Mouse (Mus musculus) brain, adult 2 months (tissue): ENCODE data around the gene Itpr2.

ENCODE experiments used
- DNase-seq: peaks from one replicate; pipeline ENCODE4 v3.0.0; 2011; ENCODE audit warnings: low read depth, low spot score

The Itpr2 gene

DNA sequence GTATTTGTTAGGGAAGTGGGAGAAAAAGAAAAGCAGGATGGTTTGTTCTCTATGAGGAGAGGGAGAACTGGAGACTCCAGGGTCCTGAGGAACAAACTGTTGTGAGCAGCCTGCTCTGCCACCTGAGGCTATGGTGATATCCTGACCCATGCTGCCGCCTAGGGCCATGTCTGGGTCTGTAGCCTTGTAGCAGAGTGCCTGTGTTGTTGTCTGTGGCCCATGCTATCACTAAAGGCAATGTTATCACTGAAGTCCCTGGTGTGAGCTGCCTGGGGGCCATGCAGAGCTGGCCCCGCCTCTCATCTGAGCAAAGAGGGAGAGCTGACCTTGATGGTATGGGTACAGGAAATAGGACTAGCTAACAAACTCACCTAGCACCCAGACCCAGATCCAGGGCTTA, 7.9 kb upstream of the Itpr2 start:
- no peak for DNase-seq

DNA sequence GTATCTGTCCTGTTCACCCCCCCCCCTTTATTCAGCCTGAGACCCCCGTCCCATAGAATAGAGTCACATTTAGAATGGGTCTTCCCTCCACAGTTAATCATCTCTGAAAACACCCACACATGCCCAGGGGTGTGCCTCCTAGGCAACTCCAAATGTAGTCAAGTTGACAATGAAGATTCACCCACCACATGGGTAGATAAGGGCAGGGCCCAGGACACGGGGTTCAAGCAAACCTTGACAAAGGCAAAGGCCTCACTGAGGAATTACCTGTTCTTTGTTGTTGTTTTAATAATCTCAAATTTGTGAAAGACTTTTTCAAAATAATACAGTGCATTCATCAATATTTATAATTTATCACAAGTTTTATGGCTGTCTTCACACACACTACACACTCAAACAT, 2.4 kb upstream of the Itpr2 start:
- no peak for DNase-seq

DNA sequence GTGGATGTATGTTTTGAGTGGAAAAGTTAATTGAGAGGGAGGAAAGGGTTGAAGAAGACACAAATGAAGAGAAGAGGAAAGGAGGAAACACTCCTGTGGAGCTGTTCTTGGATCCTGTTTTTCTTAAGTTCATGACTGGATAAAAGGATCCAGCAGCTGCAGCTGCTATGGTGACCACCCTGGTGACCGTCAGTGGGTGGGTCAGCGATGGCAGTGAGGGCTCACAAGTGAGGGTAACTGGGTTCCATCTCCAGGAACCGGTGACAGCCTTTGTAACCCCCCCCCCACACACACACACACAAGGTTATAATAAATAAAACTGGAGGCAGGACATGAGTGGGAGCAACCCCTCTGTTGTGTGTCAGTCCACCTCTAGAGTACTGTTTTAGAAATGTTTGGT, 833 bp upstream of the Itpr2 start:
- DNase-seq = no peak

DNA sequence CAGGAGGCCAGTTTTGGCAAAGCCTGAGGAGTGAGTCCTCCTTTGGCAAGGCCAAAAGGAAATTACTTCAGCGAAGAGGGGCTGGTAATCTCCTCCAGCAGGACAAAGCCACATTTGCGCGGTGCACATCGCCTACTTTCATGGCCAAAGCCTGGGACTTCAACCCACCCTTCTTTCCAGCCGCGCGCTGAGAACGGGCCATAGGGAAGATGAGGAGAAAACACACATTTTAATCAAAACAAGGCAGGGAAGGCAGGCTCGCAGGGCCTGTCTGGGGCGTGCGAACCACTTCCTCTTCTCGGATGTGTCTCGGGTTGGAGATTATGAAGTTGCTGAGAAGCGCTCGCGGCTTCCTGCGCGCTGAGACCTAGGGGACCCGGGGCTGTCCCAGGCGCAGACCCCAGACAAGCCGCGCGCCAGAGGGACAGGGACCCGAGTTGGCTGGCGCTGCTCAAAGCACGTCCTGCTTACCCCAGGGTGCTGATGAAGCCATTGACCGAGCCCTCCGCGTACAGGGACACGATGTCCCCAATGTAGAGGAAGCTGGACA, 632 bp downstream of the Itpr2 start:
- peak; percentile 16 for DNase-seq

DNA sequence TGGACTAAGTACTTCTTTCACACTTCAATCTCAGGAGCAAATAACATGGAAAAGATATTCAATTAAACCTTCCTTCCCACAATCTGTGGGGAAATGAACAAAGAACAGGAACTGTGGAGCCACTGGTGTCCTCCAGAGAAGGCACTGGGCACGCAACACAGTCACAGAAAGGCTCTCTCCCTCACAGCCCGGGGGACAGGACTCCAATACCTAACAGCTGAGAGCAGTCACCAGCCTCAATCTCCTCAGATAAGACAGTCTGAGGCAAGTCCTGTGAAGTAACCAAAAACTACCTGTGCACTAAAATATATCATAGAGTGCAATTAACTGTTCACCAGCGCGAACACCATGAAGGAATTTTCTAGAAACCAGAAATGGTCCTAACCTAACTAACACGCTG, 1.3 kb downstream of the Itpr2 start:
- DNase-seq = no peak

DNA sequence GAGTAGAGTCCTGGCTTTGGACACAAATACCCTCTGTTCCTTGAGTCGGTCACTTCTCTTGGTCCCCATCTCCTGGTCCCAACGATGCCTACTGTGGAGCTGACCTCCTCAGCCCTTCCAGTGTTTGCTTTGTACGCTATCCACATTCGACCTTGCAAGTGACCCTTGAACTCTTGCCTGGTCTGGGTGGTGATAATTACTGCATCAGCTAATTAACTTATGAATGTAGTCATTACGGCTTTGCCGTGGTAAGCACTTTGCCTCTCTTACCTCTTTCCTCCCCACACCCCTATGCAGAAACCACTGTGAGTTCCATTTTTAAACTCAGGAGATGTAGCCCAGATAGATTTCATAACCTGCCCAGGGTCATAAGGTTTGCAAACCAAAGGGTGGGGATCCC, 1.8 kb downstream of the Itpr2 start:
- no peak for DNase-seq

DNA sequence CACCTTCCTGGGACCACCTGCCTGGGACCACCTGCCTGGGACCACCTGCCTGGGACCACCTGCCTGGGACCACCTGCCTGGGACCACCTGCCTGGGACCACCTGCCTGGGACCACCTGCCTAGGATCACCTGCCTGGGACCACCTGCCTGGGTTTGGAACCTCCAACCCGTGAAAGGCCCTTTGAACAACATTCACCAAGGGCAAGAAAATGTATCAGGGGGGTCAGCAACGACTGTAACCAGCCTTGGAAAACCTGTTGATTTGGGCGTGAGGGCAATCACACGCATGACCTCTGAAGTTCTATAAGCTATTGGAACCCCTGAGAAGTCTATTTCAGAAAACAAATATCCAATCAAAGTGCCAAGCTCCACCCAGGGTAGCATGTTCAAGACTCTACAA, 2.5 kb downstream of the Itpr2 start:
- DNase-seq = no peak

DNA sequence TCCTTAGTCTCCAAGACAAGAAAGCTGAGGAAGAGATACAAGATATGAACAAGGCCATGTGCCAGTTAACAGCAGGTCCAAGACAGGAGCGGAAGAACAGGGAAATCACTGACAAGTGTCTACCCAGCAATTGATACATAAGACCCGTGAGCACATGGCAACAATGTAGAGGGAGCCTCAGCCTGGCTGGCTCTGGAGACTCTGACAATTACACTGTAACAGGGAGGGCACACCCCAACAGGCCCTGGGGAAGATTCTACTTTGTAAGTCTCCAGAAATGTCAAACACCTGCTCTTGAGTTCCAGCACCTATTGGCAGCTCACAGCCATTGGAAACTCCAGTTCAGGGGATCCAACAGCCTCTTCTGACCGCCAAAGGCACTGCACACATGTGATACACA, 3.6 kb downstream of the Itpr2 start:
- no peak for DNase-seq

DNA sequence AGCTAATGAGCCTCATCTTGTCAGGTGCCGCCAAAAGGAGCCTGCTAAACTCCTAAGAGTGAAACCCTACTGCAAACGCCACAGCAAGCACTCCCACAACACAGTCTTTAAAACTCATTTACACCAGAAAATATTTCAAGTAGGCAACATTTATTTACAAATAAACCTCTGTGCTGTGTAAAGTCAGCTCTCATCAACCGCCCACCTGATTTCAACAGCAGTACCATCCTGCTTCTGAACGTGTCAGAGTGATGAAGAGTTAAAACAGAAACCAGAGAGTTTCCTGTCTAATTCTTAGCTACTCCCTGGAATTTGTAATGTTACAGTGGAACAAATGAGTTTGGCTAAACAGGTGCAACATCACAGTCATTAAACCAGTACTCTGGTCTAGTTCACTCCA, 4.2 kb downstream of the Itpr2 start:
- DNase-seq = no peak

DNA sequence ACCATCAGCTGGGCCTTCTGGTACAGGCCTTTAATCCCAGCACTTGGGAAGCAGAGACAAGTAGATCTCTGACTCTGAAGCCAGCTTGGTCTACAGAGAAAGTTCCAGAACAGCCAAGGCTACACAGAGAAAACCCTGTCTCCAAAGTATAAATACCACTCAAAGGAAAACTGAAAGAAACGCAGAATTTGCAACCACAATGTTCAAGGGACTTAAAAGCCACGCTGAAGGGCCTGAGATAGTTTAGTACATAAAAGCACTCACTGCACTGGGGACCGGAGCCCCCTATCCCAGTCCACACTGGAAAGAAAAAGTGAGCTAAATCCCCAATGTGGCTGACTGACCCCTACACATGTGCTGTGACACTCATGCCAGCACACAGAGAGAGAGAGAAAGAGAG, 4.6 kb downstream of the Itpr2 start:
- DNase-seq = no peak

DNA sequence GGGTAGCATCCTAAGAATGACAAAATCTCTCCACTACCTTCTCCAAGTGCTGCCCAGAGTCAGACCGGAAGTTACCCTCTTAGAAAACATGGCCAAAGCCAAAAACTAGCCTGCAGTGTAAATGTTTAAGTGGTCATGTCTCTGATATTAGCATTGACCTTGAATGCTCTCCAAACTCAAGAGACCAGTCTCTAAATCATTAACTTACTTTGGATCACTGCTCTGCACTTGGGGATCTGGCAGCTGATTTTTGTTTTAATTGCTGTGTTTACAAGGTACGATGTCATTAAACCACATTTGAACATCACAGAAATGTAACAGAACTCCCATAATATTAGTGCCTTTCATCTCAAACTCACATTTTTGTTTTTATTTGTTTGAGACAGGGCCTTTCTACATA, 10.3 kb downstream of the Itpr2 start:
- DNase-seq = no peak

DNA sequence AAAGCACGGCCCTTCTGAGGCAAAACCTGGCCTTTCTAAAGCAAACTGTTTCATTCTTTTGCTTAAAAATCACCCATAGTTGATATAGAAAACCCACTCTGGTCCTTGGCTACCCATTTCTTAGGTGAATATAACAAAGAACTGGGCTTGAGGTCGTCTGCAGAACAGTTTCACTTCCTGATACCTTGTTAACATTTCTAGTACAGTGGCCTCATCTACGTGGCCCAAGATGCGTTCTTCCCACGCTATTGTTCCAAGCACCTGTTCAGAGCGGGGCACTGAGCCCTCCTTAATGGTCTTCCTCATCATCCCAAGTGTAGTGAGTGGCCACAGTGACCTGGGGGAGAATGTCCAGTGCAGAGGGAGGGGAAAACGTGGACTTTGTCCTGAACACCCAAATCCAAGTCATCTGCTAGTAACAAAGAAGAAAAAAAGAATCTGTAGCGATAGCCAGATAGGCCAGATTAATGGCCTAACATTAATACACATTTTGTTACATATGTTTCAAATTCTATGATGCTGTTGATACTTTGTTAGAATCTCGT, 11.5 kb downstream of the Itpr2 start:
- no peak for DNase-seq

DNA sequence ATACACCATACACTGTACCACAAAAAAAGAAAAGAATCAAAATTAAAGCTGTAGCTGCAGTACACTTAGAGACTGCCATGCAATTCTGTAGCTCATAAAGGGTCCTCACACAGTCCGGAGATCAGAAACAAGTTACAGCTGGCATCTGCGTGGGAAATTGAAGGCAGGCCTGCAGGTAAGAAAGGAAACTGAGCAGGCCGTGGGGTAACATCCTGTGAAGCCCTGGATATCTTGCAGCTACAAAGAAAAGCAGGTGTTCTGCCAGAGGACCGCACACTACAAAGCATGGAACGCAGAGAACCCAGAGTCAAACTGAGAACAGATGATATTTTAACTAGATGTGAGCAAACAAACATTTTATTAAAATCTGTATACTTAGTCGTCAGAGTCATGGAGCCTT, 12.2 kb downstream of the Itpr2 start:
- no peak for DNase-seq

DNA sequence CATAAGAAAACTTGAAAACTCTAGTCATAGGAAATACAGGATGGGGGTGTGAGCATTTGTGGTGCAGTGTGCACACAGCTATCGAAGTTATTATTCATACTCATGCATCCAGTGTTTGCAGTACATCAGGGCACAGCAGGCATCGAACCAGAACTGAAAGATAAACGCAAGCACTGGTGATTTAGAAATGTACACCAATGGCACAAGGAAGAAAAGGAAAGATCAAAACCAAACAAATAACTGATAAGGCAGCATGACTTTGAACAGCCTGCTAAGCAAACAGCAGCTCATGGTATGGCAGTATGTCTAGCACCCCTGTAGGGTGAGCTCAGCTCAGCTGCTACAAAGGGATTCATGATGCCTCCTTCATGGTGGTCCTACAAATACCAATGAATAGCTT, 13.3 kb downstream of the Itpr2 start:
- no peak for DNase-seq

DNA sequence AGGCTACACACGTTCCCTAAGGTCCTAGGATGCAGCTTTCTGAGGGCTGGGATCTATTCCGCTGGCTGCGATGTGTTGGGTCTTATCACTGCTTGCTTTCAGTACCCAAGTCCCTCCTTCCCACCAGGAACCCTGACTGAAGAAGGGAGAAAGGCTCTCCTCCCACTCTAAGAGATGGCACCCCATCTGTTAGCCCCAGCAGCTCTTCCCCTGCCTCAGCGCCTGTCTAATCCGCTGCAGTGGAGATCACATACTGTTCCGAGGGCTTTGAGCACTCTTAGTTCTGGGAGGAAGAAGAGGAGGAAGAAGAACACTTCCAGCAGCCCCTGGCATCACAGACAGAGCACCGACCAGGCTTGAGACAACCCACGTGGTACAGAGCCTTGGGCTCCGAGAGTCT, 14.9 kb downstream of the Itpr2 start:
- DNase-seq = peak; percentile 42

DNA sequence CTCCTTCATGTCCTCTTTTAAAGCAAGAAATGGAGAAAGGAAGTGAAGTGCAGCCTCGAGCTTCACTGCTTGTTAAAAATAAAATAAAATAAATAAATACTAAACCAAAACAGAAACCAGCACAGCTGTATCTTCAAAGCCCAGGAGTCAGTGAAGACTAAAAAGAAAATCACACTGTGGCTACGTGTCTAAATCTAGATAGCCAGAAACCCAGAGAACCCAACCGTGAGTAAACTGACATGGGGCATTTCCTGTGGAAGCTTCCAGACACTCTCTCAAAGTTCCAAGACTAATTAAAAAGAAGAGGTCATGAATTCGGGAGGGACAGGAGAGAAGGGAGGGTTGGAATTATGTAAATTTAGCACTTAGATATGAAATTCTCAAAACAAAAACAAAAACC, 15.9 kb downstream of the Itpr2 start:
- no peak for DNase-seq

DNA sequence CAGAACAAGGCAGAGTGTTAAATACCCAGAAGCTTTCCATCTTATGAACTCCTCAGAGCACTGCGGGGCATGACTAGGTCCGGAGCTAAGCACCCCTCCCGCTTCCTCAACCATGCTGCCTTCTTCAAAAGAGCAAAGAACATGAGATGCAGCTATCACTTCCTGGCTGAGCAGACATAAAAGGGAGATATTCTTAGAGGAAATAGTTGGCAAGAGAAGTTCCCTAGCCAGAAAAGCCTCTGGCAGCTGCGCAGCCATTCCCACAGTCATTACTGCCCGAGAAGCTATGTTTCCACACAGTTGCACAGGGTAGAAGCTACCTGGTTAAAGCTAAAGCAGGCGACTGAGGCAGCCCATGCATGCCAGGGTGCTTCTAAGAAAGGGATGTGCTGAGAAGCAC, 20.6 kb downstream of the Itpr2 start:
- DNase-seq = peak; percentile 25

DNA sequence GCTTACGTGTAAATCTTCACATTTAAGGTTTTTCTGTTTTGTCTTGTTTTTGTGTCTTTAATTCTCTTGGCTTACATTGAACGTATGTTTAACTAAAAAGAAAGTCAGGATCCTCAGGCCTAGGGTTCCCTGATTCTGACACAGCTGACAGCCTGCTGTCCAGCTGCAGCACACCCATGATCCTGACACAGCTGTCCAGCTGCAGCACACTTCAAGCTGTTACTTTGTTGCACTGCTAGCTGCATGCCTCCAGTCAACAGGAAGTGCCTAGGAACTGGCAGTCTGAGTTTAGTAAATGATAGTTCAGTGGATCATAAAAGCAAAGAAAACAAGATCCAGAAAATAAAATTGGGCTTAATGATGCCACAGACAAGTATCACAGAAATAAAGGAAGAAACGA, 21.1 kb downstream of the Itpr2 start:
- no peak for DNase-seq

DNA sequence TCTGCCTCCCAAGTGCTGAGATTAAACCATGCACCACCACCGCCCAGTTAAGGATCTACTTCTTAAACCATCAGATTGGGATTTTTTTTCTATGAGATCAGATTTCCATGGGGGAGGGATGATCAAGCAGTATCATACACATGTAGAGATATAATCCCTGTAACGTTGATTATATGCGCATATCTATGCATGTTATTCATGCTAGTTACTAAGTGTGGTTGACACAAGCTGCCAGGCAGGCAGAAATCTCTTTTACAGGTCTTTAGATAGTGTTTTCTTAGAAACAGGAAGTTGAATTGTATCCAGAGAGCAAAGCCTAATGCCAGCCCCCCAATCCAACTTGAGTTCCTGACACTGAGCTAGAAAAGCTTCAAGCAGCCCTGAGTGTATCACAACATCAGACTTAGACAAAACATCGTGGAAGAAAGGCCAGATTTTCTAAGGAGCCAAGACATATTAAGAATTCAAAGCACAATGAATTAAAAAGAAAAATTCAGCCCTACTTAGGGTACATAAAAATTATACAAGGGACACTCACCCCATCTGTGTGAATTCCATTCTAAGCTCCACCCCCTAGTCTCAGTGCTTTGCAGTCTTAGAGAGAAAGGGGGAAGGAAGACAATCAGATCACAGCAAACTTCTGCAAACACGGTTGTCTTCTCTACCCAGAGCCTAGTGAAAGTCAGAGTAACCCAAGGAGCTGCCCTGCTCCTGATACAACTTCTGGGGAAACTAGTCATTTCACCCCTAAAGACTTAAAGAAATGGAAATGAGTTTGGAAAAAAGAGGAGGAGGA, 22.9 kb downstream of the Itpr2 start:
- no peak for DNase-seq

DNA sequence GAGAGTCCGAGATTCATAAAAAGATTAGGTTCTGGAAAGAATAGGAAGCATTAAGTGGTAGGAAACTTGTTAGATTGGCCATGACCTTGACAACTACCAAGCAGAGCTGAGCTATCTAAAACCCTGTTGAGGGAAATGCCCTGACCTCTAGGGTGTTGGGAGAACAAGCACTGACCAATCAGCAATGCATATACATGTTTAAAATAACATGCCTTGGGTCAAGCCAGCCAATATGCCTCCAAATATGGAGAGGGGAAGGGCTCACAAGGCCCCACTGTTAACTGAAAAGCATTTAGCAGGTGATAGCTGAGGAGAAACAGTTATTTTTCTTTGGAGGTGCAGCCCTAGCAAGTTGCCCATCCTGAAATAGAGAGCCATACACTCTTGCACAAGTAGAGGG, 25.2 kb downstream of the Itpr2 start:
- DNase-seq = no peak

DNA sequence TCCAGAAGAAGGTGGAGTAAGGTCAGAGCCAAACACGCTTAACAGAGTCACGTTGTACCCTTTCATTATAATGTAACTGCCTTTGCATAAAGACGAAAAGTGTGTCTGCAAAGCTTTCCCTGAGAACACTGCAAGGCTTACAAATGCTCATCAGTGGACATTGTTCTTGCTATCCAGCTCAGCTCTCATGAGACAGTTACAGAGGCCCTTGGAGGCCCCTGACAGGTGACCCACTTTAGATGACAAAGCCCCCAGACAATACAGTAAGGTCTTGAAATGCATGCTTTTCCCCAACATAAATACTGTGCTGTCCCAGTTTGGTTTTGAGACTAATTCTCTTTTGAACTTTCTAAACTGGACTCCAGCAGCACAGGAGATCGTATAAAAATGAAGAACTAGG, 27.9 kb downstream of the Itpr2 start:
- no peak for DNase-seq

DNA sequence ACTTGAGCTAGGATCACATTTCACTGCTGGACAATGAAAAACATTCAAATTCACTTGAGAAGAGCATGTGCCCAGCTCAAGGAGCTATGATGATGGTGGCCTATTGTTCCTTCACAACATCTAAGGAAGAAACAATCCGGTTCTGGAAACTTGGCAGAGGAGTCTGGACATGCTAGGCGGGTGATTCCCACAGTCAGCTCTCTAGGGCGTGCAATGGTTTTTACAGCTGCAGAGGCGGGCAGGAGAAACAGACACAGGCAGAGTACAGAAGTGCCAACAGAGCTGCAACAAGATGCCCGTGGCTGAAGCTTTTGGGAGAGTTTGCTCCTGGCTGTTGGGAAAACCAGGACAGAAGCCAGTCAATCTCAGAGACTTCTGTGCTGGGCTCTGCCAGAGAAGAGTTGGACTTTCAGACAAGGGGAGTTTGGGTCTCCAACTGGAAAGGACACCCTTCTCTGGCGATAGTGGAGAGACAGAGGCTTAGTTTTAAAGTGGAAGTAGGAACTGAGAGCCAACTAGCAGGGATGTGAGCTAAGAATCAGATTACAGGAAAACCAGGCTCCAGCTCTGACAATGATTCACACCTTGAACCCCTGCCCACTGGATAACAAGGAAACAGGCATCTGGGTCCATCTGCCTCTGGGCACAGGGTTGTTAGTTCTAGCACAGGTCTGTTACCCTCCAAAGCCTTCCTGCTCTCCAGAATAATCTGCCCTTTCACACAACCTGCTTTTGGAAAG, 28.6 kb downstream of the Itpr2 start:
- peak; percentile 18 for DNase-seq

DNA sequence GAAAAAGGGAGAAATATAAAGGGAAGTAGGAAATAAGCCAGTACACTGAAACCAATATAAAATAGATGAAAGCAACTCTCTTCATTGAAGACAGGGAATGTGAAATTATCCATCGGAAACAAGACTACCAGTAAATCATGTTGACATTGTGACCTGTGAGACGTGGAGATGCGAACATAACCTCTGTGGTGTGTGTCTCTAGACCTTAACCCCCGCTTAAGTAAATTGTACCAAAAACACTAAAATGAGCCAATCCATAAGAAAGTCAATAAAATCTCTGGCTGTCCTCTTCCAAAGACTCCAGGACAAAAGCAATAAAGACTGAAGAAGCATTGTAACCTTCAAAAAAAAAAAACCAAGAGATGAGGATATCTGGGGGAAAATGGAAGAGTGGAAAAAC, 31.6 kb downstream of the Itpr2 start:
- no peak for DNase-seq
